Mouse (Mus musculus): Measurements from ENCODE around the gene 4933411K16Rik.

- TF ChIP-seq CTCF (IDR thresholded peaks at IDR 0.05; ENCODE audit: borderline replicate concordance, insufficient read depth, low read depth, low read length) = no peak
- no peak for TF ChIP-seq POLR2A (IDR thresholded peaks at IDR 0.05; ENCODE audit: borderline replicate concordance, insufficient read depth, low read length)
Observed at GRCm38 (mm10) chr19:42050251-42050650, 1.8 kb upstream of the 4933411K16Rik start.
